Mouse (Mus musculus) CD4-positive, CD25-positive, alpha-beta regulatory T cell, adult 4 months (primary cell): ENCODE measurements around the gene I0C0044D17Rik. TPM values are rescaled to one million over a fixed set of nuclear protein-coding genes. Genes with fewer than 3 reads are reported as not detected.
"Not testable (repeated sequence)": the region's sequence is repeated elsewhere in the genome, so short reads cannot be mapped to it uniquely, and the experiment has no call there.

Experiments
- ATAC-seq: one replicate; pipeline ENCODE4 v1.8.0; 2017
- polyA plus RNA-seq, 2 experiments: library from polyadenylated mRNA; unstranded; fragments of 100-300 nt; shearing (Covaris generic); gene quantifications; one replicate each; pipeline ENCODE4 v1.2.1; 2017

Gene I0C0044D17Rik
- not detected for polyA plus RNA-seq

- not testable (repeated sequence) for ATAC-seq
Observed at GRCm38 (mm10) chr4:98823740-98824139, at the start of gene I0C0044D17Rik. Gene I0C0044D17Rik (minus strand): TSS chr4:98823840.

GRCm38 (mm10) chr4:98865386-98866237 is 42.0 kb upstream of the I0C0044D17Rik start:
- no peak for ATAC-seq

- ATAC-seq, result no peak
Observed at GRCm38 (mm10) chr4:98864546-98864945, 40.9 kb upstream of the I0C0044D17Rik start.

GRCm38 (mm10) chr4:98864094-98864493 is 40.5 kb upstream of the I0C0044D17Rik start:
- ATAC-seq, result no peak

GRCm38 (mm10) chr4:98863451-98863850 is 39.8 kb upstream of the I0C0044D17Rik start:
- ATAC-seq, result no peak

GRCm38 (mm10) chr4:98858151-98858855 is 34.7 kb upstream of the I0C0044D17Rik start:
- no peak for ATAC-seq

- ATAC-seq, result no peak
Observed at GRCm38 (mm10) chr4:98857037-98857648, 33.5 kb upstream of the I0C0044D17Rik start.

- ATAC-seq, result no peak
Observed at GRCm38 (mm10) chr4:98853926-98854325, 30.3 kb upstream of the I0C0044D17Rik start.

- not testable (repeated sequence) for ATAC-seq
Observed at GRCm38 (mm10) chr4:98850485-98850884, 26.8 kb upstream of the I0C0044D17Rik start.

GRCm38 (mm10) chr4:98847120-98847885 is 23.7 kb upstream of the I0C0044D17Rik start:
- no peak for ATAC-seq

GRCm38 (mm10) chr4:98846396-98846795 is 22.8 kb upstream of the I0C0044D17Rik start:
- ATAC-seq, result no peak

GRCm38 (mm10) chr4:98845687-98846125 is 22.1 kb upstream of the I0C0044D17Rik start:
- no peak for ATAC-seq

- no peak for ATAC-seq
Observed at GRCm38 (mm10) chr4:98845201-98845600, 21.6 kb upstream of the I0C0044D17Rik start.

- no peak for ATAC-seq
Observed at GRCm38 (mm10) chr4:98843906-98844597, 20.4 kb upstream of the I0C0044D17Rik start.

- ATAC-seq, result not testable (repeated sequence)
Observed at GRCm38 (mm10) chr4:98841251-98841650, 17.6 kb upstream of the I0C0044D17Rik start.

- ATAC-seq, result no peak
Observed at GRCm38 (mm10) chr4:98840526-98840925, 16.9 kb upstream of the I0C0044D17Rik start.

GRCm38 (mm10) chr4:98838913-98839312 is 15.3 kb upstream of the I0C0044D17Rik start:
- ATAC-seq, result no peak

GRCm38 (mm10) chr4:98837715-98838505 is 14.3 kb upstream of the I0C0044D17Rik start:
- no peak for ATAC-seq

- ATAC-seq, result no peak
Observed at GRCm38 (mm10) chr4:98836519-98836918, 12.9 kb upstream of the I0C0044D17Rik start.

GRCm38 (mm10) chr4:98834782-98835181 is 11.1 kb upstream of the I0C0044D17Rik start:
- no peak for ATAC-seq

- ATAC-seq, result no peak
Observed at GRCm38 (mm10) chr4:98831726-98832125, 8.1 kb upstream of the I0C0044D17Rik start.
